Mouse (Mus musculus) liver, embryonic 14.5 days (tissue): ENCODE results near the gene Fxr1.

Source experiments
- CTCF ChIP-seq: IDR thresholded peaks from 2 replicates; pipeline ENCODE4 v1.5.1; 2016; ENCODE audit warnings: antibody characterized with exemption, low read depth, control low read depth
- EP300 ChIP-seq: IDR thresholded peaks from 2 replicates; pipeline ENCODE4 v1.6.1; 2016; ENCODE audit warnings: antibody characterized with exemption, low read depth

- TF ChIP-seq EP300 (no peak), CTCF (no peak)
These were observed 53.0 kb downstream of the Fxr1 start for GRCm38 (mm10) chr3:34072726-34073125.
